Mouse (Mus musculus): Measurements from ENCODE around the gene Rgs6. TPM values are rescaled to one million over a fixed set of nuclear protein-coding genes. Genes with fewer than 3 reads are reported as not detected.

The Rgs6 gene
- polyA plus RNA-seq, 2 experiments: 0.07 to 0.20 TPM

DNA sequence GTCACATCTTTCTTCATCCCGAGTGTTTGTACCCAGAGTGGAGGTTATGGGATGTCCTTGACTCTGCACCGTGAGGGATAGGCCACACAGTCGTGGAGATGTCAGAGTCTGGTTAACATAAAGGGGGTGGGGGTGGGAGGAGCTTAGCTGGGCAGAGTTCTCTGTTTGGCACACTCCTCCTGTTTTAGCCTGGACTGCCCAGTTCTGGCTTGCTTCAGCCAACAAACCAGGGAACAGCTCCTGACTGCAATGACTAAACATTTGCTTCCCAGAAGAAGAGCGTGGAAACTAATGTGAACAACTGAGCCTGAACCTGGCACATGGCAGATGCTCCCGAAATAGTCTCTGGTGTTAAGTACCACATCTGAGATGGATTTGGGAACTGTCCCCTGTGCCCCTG, 575.6 kb downstream of the Rgs6 start:
- Histone ChIP-seq H3K9me3 (ENCODE audit: control insufficient read depth, low read length) (no peaks in the 10 kb centered on the region), H3K27ac (no peak overlapping the region), H3K36me3 (replicated peaks; ENCODE audit: control insufficient read depth, insufficient read depth, low read depth) (no peaks in the 10 kb centered on the region), H3K9ac (replicated peaks) (no peak overlapping the region), H3K4me1 (replicated peaks; ENCODE audit: control insufficient read depth in 2 of 2, insufficient read depth in 2 of 2, low read length in 1 of 2) (peaks cover 0 to 5% of the 10 kb centered on the region in 2 experiments; a peak in 1 of 4 replicates), H3K4me3 (ENCODE audit: insufficient read depth in 1 of 2, low read depth in 2 of 2, low read length in 2 of 2) (no peak overlapping the region), H3K4me2 (ENCODE audit: low read depth) (no peak overlapping the region), H3K27me3 (ENCODE audit: control insufficient read depth, insufficient read depth, low read length) (no peaks in the 10 kb centered on the region)
- 46% methylated on average over 5 of the region's 5 CpGs for WGBS (ENCODE audit: insufficient replicate concordance)
- DNase-seq (ENCODE audit: low read depth in 3 of 3, low spot score in 3 of 3) (no peak), ATAC-seq (ENCODE audit: insufficient read depth) (no peak)
- TF ChIP-seq CTCF (IDR thresholded peaks at IDR 0.05; ENCODE audit: low read depth): no peak
- TF ChIP-seq EP300 (IDR thresholded peaks at IDR 0.05; ENCODE audit: low read depth): no peak

DNA sequence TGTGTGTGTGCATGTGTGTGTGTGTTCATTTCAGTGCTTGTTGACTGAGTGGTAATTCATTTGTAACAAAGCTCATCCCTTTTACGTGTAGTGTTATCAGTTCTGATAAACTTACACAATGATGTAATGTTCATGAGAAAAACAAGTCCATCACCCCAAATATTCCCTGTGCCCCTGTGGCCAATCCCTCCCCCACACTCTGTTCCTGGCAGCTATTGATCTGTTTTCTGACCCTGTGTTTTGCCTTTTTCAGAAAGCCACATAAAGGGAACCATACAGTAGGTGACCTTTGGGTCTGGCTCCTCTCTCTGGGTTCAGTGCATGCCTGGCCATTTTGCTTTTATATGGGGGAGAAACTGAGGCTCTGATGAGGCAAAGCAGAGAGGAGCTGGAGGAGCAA, 577.0 kb downstream of the Rgs6 start:
- Histone ChIP-seq H3K9me3 (ENCODE audit: control insufficient read depth, low read length) (no peaks in the 10 kb centered on the region), H3K4me3 (ENCODE audit: insufficient read depth in 1 of 2, low read depth in 2 of 2, low read length in 2 of 2) (no peak overlapping the region), H3K9ac (replicated peaks) (no peak overlapping the region), H3K4me2 (ENCODE audit: low read depth) (no peak overlapping the region), H3K27ac (no peak overlapping the region), H3K4me1 (replicated peaks; ENCODE audit: control insufficient read depth in 2 of 2, insufficient read depth in 2 of 2, low read length in 1 of 2) (peaks cover 0 to 8% of the 10 kb centered on the region in 2 experiments; a peak in 2 of 4 replicates), H3K27me3 (ENCODE audit: control insufficient read depth, insufficient read depth, low read length) (no peaks in the 10 kb centered on the region), H3K36me3 (replicated peaks; ENCODE audit: control insufficient read depth, insufficient read depth, low read depth) (no peaks in the 10 kb centered on the region)
- no peak for ATAC-seq (ENCODE audit: insufficient read depth)
- TF ChIP-seq EP300 (IDR thresholded peaks at IDR 0.05; ENCODE audit: low read depth): no peak
- TF ChIP-seq CTCF (IDR thresholded peaks at IDR 0.05; ENCODE audit: low read depth): no peak
- WGBS (ENCODE audit: insufficient replicate concordance): 39% methylated on average over 1 of the region's 1 CpGs
- DNase-seq (ENCODE audit: low read depth in 3 of 3, low spot score in 3 of 3): no peak

DNA sequence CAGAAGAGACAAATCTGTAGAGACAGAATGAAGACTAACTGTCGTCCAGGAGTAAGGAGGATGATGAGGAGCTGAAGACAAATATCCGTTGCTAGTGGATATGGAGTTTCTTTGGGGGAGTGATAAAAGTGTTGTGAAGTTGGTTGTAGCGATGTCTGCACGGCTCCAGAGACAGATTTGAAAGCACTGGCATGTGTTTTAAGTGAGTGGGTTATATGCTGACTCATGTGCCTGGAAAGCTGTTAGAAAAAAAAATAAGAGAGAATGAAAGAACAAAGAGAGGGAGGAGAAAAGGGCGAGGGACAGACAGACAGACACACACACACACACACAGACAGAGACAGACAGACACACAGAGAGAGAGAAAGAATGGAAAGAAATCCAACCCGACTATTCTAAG, 580.2 kb downstream of the Rgs6 start:
- no peaks in the 10 kb centered on the region for H3K36me3 ChIP-seq (replicated peaks; ENCODE audit: control insufficient read depth, insufficient read depth, low read depth)
- no peak overlapping the region for H3K4me3 ChIP-seq (ENCODE audit: insufficient read depth in 1 of 2, low read depth in 2 of 2, low read length in 2 of 2)
- H3K9ac ChIP-seq (replicated peaks): no peak overlapping the region
- no peak overlapping the region for H3K27ac ChIP-seq
- DNase-seq (ENCODE audit: low read depth in 3 of 3, low spot score in 3 of 3): no peak
- H3K27me3 ChIP-seq (ENCODE audit: control insufficient read depth, insufficient read depth, low read length): no peaks in the 10 kb centered on the region
- 53% methylated on average over 6 of the region's 6 CpGs for WGBS (ENCODE audit: insufficient replicate concordance)
- no peak for ATAC-seq (ENCODE audit: insufficient read depth)
- H3K9me3 ChIP-seq (ENCODE audit: control insufficient read depth, low read length): no peaks in the 10 kb centered on the region
- H3K4me2 ChIP-seq (ENCODE audit: low read depth): no peak overlapping the region
- H3K4me1 ChIP-seq (replicated peaks; ENCODE audit: control insufficient read depth in 2 of 2, insufficient read depth in 2 of 2, low read length in 1 of 2): peaks cover 0 to 8% of the 10 kb centered on the region in 2 experiments; a peak in 2 of 4 replicates
- TF ChIP-seq CTCF (IDR thresholded peaks at IDR 0.05; ENCODE audit: low read depth) (no peak), EP300 (IDR thresholded peaks at IDR 0.05; ENCODE audit: low read depth) (no peak)

DNA sequence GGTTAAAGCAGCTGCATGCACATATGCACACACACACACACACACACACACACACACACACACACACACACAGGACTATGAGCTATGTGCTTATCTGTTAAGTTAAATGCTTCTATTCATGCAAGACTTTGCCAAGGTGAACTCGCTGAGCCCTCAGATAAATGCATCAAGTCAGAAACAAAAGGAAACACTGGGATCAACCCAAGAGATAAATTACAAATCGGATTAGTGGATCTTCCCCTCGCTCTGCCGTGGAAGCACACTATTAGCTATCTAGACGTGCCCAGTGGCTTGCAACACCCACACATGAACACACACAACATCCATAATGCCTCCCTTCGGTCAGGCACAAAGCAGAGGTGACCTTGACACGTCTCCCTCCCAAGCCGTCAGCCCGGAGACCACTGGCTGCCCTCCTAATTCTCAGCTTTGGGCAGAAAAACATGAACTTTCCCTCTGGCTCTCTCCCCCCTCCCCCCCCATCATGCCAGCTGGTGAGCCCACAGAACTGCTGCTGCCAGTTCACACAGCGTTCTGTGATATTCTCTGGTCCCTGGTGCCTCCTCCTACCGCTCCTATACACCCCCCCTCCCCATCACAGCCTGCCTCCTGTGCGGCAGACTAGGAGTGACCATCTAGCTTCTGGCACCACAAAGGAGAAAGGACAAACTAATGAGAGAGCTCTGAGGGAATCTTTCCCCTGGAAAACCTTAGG, 581.6 kb downstream of the Rgs6 start:
- H3K9ac ChIP-seq (replicated peaks): no peak overlapping the region
- H3K27ac ChIP-seq: no peak overlapping the region
- no peak overlapping the region for H3K4me2 ChIP-seq (ENCODE audit: low read depth)
- ATAC-seq (ENCODE audit: insufficient read depth) (no peak), DNase-seq (ENCODE audit: low read depth in 3 of 3, low spot score in 3 of 3) (no peak)
- peaks cover 0 to 8% of the 10 kb centered on the region in 2 experiments; a peak in 2 of 4 replicates for H3K4me1 ChIP-seq (replicated peaks; ENCODE audit: control insufficient read depth in 2 of 2, insufficient read depth in 2 of 2, low read length in 1 of 2)
- no peaks in the 10 kb centered on the region for H3K27me3 ChIP-seq (ENCODE audit: control insufficient read depth, insufficient read depth, low read length)
- no peaks in the 10 kb centered on the region for H3K36me3 ChIP-seq (replicated peaks; ENCODE audit: control insufficient read depth, insufficient read depth, low read depth)
- WGBS (ENCODE audit: insufficient replicate concordance): 45% methylated on average over 12 of the region's 12 CpGs
- TF ChIP-seq CTCF (IDR thresholded peaks at IDR 0.05; ENCODE audit: low read depth): no peak
- no peak for TF ChIP-seq EP300 (IDR thresholded peaks at IDR 0.05; ENCODE audit: low read depth)
- H3K9me3 ChIP-seq (ENCODE audit: control insufficient read depth, low read length): no peaks in the 10 kb centered on the region
- H3K4me3 ChIP-seq (ENCODE audit: insufficient read depth in 1 of 2, low read depth in 2 of 2, low read length in 2 of 2): no peak overlapping the region

DNA sequence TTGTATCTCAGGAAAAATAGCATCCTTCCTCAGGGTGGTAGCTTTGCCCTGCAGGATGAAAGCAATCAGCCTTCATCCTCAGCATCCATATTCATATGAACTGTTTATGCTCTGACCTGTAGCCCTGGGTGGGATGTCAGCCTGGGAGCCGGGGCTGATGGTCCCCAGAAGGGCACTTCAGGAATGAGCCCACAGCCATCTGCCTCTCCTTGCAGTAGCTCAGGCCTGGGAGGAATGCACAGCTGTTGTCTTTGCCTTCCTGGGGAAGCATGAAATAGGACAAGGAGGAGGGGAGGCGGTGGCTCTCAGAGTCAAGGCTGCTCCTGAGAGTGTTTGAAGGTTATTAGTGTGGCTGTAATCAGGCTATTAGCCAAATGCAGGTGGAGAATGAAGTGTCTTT, 590.7 kb downstream of the Rgs6 start:
- H3K4me3 ChIP-seq (ENCODE audit: insufficient read depth in 1 of 2, low read depth in 2 of 2, low read length in 2 of 2): no peak overlapping the region
- H3K36me3 ChIP-seq (replicated peaks; ENCODE audit: control insufficient read depth, insufficient read depth, low read depth): no peaks in the 10 kb centered on the region
- no peak overlapping the region for H3K4me2 ChIP-seq (ENCODE audit: low read depth)
- DNase-seq (ENCODE audit: low read depth in 3 of 3, low spot score in 3 of 3) (no peak), ATAC-seq (ENCODE audit: insufficient read depth) (no peak)
- H3K27ac ChIP-seq: no peak overlapping the region
- WGBS (ENCODE audit: insufficient replicate concordance): 69% methylated on average over 2 of the region's 2 CpGs
- H3K4me1 ChIP-seq (replicated peaks; ENCODE audit: control insufficient read depth in 2 of 2, insufficient read depth in 2 of 2, low read length in 1 of 2): no peaks in the 10 kb centered on the region
- no peaks in the 10 kb centered on the region for H3K27me3 ChIP-seq (ENCODE audit: control insufficient read depth, insufficient read depth, low read length)
- TF ChIP-seq CTCF (IDR thresholded peaks at IDR 0.05; ENCODE audit: low read depth): no peak
- no peak for TF ChIP-seq EP300 (IDR thresholded peaks at IDR 0.05; ENCODE audit: low read depth)
- H3K9me3 ChIP-seq (ENCODE audit: control insufficient read depth, low read length): no peaks in the 10 kb centered on the region
- no peak overlapping the region for H3K9ac ChIP-seq (replicated peaks)

Data from liver, embryonic 14.5 days (tissue).